Mouse (Mus musculus): ENCODE results near the gene Wnk2.
"Not testable (repeated sequence)": the region's sequence is repeated elsewhere in the genome, so short reads cannot be mapped to it uniquely, and the experiment has no call there.

The Wnk2 gene

DNA sequence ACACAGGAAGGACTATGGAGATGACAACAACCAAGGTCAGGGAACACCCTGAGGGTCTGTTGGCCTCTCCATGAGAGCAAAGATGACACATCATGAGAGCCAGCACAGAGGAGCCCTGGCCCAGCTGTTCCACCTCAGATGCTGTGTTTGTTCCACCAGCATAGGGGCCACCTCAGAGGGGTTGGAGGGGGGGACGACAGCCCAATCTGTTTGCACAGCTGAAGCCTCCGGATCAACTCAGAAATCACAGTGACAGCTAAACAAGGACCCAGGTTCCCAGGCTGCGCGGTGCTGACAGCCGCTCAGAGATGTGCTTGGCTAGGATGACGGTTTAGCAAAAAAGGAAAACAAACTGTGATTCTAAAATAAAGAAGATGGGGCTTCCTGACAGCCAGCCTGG lies 53.1 kb downstream of the Wnk2 start:
- CTCF ChIA-PET = no interaction called here

DNA sequence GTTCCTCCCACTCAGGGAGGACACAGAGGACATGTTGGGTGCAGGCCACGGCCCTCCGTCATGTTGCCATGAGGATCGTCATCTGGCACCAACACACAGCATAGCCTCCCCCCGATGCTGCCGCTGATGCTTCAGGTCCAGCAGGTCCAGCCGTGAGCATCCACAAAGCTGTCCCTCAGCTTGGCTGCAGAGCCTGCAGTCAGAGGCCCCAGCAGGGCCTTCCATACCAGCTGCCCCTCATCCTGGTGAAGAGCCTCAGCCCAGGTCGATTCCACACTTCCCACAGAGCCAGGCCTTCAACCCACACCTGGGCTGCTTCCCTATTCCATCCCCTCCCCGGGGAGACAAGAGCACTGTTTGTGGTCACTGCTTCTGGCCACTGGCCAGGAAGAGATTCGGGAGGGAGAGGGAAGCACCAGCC lies 54.3 kb downstream of the Wnk2 start:
- CTCF ChIA-PET = no interaction called here

DNA sequence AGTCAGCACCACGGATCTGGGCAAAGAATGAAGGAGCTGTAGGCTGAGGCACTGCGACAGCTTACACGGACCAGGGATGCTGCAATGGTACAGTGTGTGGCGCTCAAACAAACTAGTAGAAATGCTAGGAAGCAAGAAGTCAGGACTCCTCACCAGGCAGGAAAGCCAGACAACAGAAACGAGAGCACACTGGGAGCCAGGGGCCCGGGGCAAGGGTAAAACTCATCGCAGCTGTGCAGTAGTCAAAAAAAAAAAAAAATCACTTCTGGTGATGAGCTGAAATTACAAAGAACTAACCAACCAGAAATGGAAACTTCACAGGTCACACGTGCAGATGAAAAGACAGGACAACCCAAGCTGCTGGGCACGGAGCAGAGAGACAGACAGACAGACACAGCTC lies 55.2 kb downstream of the Wnk2 start:
- CTCF ChIA-PET = no interaction called here

DNA sequence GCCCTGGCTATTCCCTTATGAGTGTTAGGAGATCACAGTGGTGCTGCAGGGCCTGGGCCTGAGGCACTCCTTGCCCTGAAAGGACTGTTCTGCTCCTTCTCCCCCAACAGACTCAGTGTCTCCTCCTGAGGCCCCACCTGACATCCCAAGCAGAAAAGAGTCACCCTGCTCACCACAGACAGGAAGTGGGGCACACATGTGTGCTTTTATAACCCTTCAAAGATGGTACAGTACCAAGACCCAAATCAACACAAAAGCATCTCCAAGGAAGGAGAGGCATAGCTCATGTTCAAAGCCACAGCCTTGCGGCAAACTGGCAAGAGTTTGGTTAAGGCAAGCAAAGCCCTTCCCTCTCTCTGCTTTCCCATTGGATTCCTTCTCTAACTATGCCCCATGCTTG lies 57.6 kb downstream of the Wnk2 start:
- CTCF ChIA-PET = no interaction called here

DNA sequence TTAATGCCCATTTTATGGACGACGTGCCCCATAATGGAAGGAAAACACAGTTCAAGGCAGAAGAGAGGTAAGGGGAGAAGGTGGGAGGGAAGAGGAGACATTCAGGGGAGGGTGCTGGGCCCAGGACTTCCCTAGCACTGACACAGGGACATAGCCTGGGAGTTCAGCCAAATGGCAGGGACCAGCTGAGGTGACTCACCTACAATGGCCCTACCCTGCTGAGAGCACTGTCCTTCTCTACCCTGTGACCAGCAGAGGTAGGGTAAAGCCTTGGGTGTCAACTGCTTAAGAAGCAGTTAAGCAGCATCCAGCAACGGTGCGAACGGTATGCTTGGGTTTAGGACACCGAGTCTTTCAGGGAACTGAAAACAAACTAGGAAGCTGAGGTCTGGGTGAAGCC lies 58.9 kb downstream of the Wnk2 start:
- CTCF ChIA-PET = no interaction called here

DNA sequence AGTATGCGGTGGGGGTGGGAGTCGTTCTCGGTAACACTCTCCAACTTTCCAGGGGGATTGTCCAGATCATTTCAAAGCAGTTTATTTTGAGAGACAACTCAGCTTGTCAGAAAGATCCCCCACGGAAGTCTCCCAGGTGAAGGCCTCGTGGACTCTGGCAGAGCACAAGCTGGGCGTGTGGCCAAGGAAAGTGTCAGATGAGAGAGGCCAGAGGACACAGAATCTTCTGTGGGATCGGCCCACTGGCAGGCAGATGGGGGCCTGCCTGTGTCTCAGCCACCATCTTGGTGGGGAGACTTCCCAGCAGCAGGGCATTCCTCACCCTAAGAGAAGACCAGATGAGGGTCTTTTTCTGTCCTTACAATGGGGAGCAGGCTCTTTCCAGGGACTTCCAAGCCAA lies 60.4 kb downstream of the Wnk2 start:
- CTCF ChIA-PET = no interaction called here

DNA sequence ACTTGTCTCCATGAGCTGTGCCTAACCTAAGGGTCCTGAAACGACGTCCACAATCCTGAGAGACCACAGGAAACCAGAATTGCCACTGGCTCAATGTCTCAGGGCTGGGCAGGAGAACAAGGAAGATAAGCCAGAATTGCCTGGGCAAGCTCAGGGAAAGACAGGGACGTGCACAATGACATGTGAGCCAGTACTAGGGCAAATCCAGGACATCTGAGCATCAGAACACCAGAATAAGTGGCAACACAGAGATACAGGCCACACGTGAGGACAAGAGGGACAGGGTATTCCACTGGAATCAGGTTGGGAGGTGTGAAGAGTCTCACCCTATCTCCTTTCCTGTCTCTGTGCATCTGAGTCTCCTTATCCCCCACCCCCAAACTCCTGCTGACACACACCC lies 61.4 kb downstream of the Wnk2 start:
- CTCF ChIA-PET = no interaction called here

DNA sequence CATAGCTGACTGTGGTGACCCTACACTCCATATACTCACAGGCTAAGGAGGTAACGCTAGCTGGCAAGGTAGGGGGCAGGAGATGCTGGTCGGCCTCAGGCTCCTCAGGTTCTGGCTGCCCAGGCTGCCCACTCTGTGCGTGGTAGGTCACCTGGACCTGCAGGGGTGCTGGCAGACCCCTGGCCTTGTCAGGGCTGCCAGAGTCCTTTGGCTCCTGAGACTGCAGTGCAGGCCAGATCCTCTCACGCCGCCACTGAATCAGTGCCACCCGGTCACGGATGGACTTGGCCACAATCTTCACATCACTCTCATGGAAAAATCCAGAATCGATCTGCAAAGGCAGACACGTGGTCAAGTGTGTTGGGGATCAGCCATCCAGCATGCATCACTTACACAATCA lies 62.6 kb downstream of the Wnk2 start:
- CTCF ChIA-PET = no interaction called here

DNA sequence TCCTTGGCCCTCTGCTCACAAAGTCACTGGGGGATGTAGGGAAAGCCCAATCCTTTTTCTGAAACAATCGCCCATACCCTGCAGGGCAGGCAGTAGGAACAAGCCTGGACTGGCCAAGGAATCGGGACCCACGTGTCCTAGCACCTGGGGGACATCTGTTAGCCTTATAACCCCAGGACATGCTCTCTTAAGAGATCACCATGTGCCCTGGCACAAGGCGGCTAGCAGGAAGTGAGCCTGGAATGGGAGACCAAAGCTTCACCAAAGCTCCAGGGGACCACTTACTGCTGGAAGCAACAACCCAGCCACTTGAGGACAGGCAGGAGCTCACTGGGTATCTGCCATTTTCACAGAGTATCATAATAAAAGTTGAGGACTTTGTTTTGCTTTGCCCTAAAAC lies 63.0 kb downstream of the Wnk2 start:
- CTCF ChIA-PET = no interaction called here

DNA sequence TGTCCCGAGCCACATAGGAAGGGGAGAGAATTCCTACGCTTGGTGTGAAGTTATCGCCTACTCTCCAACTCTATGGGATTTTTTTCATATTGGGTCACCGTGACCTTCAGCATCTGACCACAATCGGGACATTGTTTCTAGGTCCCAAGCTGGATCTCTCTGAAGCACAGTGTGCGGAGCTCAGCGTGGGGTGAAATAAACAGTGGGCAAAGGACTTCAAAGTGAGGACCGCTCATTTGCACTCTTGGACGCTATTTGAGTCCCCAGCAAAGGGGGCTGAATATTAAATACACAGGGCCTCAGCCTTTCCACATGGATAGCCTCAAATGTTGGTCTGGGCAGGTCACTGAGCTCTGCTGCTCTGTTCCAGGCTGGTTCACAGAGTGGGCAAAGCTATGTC lies 63.9 kb downstream of the Wnk2 start:
- CTCF ChIA-PET = no interaction called here

DNA sequence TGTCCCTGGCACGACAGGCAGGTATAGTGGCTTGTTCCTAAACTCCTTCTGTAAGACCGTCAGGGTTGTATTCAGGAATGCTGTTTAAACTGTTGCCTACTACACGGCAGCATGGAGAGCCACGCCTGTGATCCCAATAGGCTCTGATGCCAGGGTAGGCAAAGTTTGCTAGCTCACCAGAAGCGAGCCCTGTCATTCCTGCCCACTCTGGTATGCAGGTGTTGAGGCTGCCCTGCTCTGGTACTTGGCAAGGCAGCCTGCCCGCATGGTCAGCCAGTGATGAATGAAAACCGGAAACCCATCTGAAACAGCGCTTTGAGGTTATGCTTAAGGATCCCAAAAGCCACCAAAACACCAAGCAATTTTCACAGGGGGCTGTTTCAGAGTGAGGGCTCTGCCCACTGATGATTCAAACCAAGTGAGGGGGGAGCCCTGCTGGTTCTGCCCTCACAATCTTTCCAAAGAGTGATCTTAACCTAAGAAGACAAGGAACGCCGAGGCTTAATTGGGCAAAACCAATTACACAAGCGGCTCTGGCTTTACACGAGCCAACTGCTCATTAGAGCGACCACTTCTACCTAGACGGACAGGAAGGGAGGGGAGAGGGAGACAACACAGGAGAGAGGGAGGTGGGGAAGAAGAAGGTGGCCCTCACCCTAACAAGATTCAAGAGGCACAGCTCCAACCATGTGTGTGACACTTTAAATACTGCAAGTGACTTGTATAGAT lies 65.5 kb downstream of the Wnk2 start:
- CTCF ChIA-PET = no interaction called here

DNA sequence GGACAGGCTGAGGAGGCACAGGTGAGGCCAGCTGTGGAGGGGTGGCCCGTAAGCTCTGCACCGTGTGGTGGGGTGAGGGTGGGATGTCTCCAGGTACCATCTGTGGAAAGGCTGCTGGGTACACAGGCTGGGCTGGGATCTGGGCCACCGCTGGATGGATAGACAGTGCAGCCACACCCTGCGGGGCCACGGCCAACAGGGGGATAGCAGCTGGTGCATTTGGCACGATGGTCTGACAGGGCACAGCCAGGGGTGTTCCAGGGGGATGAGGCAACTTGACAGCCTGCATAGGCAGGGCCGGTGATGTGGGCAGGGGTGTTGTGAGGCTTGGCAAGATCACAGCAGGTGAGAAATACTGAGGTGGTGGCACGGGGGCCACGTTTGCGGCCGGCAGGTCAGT lies 71.6 kb downstream of the Wnk2 start:
- CTCF ChIA-PET = no interaction called here

DNA sequence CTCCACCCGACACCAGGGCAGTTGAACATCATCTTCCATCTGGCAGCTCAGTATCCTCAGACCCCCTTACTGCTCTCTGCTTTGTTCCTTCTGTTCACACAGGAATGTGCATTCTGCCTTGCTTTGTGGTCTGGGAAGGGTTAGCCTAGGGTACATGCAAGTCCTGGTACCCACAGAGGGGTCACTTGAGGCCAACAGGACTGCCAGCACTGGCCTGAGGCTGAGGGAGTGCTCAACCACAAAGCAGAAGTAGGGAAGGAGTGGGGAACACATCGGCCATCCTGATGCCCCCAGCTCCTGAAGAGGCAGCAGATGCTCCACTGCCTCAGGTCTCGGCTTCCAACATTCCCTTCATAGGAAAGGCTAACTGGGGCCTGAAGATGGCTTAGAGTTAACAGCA lies 72.4 kb downstream of the Wnk2 start:
- CTCF ChIA-PET = interaction anchor here (0.5 kb wide), 1 partner anchor 1950 kb away, joined by 4 read pairs; no protein-coding TSS in a partner anchor

DNA sequence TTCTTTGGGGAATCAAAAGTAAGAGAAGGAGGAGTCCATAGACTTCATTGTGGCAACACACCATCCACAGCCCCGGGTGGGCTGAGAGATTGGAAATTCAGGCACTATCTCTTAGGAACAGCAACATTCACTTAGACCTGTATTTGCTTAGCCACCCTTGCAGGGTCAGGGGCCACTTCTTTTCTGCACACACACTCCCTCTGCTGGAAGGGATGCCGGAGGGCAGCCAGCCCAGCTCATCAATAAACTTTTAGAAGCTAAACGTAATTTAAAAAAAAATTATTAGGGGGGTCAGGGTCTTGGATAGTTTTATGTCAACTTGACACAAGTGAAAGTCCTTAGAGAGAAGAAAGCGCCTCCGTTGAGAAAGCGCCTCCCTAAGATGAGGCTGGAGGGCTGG lies 74.5 kb downstream of the Wnk2 start:
- CTCF ChIA-PET = interaction anchor here (0.7 kb wide), 1 partner anchor 48 kb away, joined by 3 read pairs; no protein-coding TSS in a partner anchor

DNA sequence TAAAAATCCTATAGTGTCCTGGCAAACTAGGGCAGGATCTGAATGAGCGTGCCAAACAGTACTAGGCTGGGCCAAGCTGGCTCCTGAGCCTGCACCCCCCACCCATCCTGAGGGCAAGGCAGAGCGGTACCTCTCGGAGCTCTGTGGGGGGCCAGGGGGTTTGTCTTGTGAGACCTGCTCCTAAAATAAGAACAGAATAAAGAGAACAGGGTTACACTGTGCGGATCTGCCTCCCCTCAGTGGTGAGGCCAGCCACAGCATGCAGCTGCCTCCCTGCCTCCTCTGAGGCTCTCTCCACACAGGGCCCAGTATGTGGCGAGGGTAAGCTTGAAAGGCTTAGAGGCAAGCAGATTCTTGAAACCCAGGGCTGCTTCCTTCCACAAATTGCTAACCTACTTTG lies 76.0 kb downstream of the Wnk2 start:
- CTCF ChIA-PET = no interaction called here

DNA sequence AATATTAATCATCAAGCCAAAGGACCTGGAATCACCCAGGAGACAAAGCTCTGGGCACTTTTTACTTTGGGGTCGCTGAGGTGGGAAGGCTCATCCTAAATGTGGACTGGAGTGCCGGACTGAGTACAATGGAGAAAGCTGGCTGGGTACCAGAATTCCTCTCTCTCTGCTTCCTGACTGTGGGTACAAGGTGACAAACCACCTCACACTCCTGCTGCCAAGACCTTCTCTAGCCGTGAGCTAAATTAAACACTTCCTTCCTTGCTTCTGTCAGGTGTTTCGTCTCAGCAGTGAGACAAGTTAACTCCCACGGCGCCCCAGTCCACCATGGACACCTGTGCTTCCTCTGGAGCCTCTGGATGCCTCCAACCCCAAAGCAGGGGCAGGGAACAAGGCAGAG lies 77.8 kb downstream of the Wnk2 start:
- CTCF ChIA-PET = no interaction called here

DNA sequence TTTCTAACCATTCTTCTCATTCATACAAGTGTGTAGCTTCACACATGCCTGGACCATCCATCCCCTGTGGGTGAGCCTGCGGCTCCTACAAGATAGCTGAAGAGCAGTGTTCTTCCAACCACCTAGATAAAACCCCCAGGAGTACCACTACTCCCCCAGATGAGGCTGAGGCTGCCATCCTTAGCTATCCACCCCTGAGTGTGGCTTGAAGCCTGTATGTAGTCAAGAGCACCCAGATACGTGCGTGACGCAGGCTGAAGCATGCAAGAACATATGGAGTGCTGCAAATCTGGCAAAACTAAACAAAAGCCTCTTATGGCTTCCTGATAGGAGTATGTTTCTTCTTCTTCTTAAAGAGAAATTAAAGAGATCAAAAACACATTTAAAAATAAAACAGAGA lies 78.4 kb downstream of the Wnk2 start:
- CTCF ChIA-PET = no interaction called here

DNA sequence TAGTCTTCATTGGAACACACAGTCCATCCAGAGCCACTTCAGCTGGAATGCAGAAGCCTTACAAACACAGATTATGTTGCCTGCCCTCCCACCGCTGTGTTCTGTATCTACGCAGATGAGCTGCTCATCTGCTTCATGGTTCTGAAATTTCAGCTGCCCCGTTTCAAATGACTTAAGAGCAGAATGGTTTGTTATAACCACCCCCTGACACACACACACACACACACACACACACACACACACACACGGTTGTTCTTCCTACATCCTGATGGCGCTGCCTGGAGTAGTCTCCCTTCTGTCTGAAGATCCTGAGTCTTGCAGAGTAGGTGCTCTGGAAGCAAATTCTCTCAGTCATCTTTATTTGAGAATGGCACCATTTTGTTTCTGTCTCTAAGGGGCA lies 83.6 kb downstream of the Wnk2 start:
- CTCF ChIA-PET = no interaction called here

DNA sequence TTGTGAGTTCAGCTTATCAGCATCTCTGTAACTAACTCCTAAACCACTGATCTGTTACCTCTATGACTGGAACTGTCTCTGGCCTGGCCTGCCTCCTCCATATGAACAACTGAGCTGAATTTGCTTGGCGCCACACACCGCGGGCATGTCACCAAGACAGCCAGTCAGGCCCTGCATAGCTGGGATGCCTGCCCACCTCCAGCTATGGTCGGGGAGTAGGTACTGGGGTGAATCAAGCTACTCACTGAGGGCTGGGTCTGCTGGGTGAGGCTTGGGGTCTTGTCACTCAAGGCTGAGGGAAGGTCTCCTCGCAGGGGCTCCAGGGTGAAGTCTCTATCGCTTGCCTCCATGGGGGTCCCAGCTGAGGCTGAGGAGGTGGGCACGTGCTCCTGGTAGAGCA lies 87.4 kb downstream of the Wnk2 start:
- CTCF ChIA-PET = no interaction called here

DNA sequence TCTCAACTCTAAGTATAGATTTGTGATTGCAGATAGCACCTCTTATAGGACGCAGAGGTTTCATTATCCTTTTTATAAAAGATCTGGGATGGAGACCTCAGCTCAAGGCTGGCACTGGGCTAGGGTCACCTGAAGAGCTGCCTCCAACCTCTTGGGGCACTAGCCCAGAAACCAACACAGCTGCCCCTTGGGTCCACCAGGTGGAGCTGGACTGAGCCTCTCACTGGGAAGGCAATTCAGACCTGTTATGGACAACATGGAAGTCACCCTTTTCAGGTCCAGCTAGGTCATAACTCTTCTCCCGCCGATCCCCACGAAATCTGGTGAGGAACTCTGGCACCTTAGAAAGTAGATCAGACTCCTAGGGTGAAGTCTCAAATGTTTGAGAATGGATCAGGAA lies 89.3 kb downstream of the Wnk2 start:
- CTCF ChIA-PET = no interaction called here

DNA sequence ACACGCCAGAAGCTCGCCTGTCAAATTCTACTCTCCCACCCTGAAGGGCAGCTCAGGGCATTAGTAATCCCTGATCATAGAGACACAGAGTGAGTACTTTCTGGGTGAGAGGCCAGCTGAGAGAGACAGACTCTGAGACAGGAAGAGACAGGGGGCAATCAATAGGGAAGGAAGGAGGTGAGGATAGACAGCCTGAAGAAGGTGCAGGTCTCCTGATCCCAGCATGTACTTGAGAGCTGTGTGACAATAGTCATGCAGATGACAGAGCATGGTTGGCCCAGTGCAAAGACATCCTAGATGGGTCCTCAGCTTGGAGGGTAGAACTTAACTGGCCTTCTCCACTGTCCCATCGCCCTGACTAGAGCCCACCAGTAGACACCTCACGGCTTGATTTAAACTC lies 91.5 kb downstream of the Wnk2 start:
- CTCF ChIA-PET = no interaction called here

DNA sequence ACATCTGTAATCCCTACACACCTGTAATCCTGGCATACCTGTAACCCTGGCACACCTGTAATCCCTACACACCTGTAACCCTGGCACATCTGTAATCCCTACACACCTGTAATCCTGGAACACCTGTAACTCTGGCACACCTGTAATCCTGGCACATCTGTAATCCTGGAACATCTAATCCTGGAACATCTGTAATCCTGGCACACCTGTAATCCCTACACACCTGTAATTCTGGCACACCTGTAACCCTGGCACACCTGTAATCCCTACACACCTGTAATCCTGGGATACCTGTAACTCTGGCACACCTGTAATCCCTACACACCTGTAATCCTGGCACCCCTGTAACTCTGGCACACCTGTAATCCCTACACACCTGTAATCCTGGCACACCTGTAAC lies 93.1 kb downstream of the Wnk2 start:
- CTCF ChIA-PET = not testable (repeated sequence)

DNA sequence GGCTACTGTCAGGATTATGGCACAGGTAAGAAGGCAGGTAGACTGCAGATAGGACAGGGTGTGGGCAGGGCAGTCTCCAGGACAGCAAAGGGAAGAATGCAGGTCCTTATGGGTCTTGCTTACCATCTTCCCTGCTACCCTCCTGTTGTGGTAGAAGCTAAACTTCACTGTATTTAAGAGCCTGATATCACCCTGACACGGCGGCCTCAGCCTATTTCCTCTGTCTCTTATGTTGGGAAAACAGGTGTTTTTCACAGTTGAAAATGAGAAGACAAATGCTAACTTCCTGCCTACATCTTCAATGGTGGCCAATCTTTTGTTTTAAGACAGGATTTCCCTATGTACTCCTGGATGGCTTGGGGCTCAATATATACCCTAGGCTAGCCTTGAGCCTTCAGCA lies 94.5 kb downstream of the Wnk2 start:
- CTCF ChIA-PET = no interaction called here

DNA sequence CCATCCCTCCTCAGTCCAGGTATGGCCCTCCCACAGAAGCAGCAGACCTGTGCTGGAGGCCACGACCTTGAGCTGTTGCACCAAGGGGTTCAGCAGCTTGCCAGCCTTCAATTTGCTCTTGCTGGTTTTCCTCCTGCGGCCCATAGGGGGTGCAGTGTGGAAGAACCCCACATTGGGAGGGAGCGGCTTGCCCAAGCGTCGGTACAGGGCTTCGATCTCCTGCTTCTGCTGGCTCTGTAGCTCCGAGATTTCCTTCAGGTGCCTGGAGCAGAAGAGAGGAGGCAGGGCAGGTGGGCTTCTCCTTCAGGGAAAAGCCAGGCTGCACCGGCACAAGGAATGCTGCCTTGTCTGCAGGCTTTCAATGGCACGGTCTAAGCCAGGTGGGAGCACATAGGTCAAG lies 95.3 kb downstream of the Wnk2 start:
- CTCF ChIA-PET = no interaction called here

DNA sequence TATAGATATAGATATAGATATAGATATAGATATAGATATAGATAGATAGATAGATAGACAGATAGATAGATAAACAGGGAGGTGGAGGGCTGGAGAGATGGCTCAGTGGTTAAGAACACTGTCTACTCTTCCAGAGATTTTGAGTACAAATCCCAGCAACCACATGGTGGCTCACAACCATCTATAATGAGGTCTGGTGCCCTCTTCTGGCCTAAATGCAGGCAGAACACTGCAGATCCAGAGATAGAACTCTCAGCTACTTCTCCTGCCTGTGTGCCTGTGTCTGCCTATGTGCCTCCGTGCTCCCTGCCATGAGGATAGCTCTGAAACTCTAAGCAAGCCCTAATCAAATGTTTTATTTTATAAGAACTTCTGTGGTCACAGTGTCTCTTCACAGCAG lies 100.4 kb downstream of the Wnk2 start:
- CTCF ChIA-PET = no interaction called here

Measured in spleen, embryonic (tissue).